Mouse (Mus musculus): ENCODE measurements at regions not wholly inside any gene's neighbourhood (a gene's known extent, or its start where the extent isn't known, plus 50 kb on each side); places are given as distances from the start of the nearest gene placed in this dataset.
"Not testable (repeated sequence)": the region's sequence is repeated elsewhere in the genome, so short reads cannot be mapped to it uniquely, and the experiment has no call there.

- DNase-seq (ENCODE audit: low spot score in 2 of 2) = no peak
Observed at GRCm38 (mm10) chr4:55699161-55699560, 166.9 kb upstream of the Klf4 start.

- DNase-seq (ENCODE audit: low spot score in 2 of 2) = peak in 1 of 2 experiments; percentile 22
Observed at GRCm38 (mm10) chr4:55697108-55697507, 164.8 kb upstream of the Klf4 start.

GRCm38 (mm10) chr4:55696428-55696827, 164.2 kb upstream of the Klf4 start:
- DNase-seq (ENCODE audit: low spot score in 2 of 2) = no peak

GRCm38 (mm10) chr4:55695246-55695645, 163.0 kb upstream of the Klf4 start:
- no peak for DNase-seq (ENCODE audit: low spot score in 2 of 2)

- DNase-seq (ENCODE audit: low spot score in 2 of 2) = no peak
Observed at GRCm38 (mm10) chr4:55689479-55689878, 157.2 kb upstream of the Klf4 start.

GRCm38 (mm10) chr4:55686771-55687170, 154.5 kb upstream of the Klf4 start:
- no peak for DNase-seq (ENCODE audit: low spot score in 2 of 2)

- no peak for DNase-seq (ENCODE audit: low spot score in 2 of 2)
Observed at GRCm38 (mm10) chr4:55672288-55672687, 140.0 kb upstream of the Klf4 start.

GRCm38 (mm10) chr4:55670258-55670657, 138.0 kb upstream of the Klf4 start:
- no peak for DNase-seq (ENCODE audit: low spot score in 2 of 2)

- no peak for DNase-seq (ENCODE audit: low spot score in 2 of 2)
Observed at GRCm38 (mm10) chr4:55664822-55665221, 132.6 kb upstream of the Klf4 start.

GRCm38 (mm10) chr4:55663856-55664255, 131.6 kb upstream of the Klf4 start:
- peak; percentile 22 to 23 for DNase-seq (ENCODE audit: low spot score in 2 of 2)

- no peak for DNase-seq (ENCODE audit: low spot score in 2 of 2)
Observed at GRCm38 (mm10) chr4:55662041-55662440, 129.8 kb upstream of the Klf4 start.

- no peak for DNase-seq (ENCODE audit: low spot score in 2 of 2)
Observed at GRCm38 (mm10) chr4:55658904-55659303, 126.6 kb upstream of the Klf4 start.

GRCm38 (mm10) chr4:55655329-55655728, 123.1 kb upstream of the Klf4 start:
- no peak for DNase-seq (ENCODE audit: low spot score in 2 of 2)

GRCm38 (mm10) chr4:55652628-55653027, 120.4 kb upstream of the Klf4 start:
- DNase-seq (ENCODE audit: low spot score in 2 of 2) = no peak

- DNase-seq (ENCODE audit: low spot score in 2 of 2) = no peak
Observed at GRCm38 (mm10) chr4:55651811-55652410, 119.6 kb upstream of the Klf4 start.

GRCm38 (mm10) chr4:55651051-55651763, 118.9 kb upstream of the Klf4 start:
- peak; percentile 69 to 77 for DNase-seq (ENCODE audit: low spot score in 2 of 2)

- no peak for DNase-seq (ENCODE audit: low spot score in 2 of 2)
Observed at GRCm38 (mm10) chr4:55650186-55650585, 117.9 kb upstream of the Klf4 start.

GRCm38 (mm10) chr4:55648376-55648775, 116.1 kb upstream of the Klf4 start:
- no peak for DNase-seq (ENCODE audit: low spot score in 2 of 2)

GRCm38 (mm10) chr4:55645432-55645831, 113.2 kb upstream of the Klf4 start:
- no peak for DNase-seq (ENCODE audit: low spot score in 2 of 2)

- no peak for DNase-seq (ENCODE audit: low spot score in 2 of 2)
Observed at GRCm38 (mm10) chr4:55644895-55645294, 112.6 kb upstream of the Klf4 start.

GRCm38 (mm10) chr4:55634946-55635511, 102.8 kb upstream of the Klf4 start:
- no peak for DNase-seq (ENCODE audit: low spot score in 2 of 2)

- DNase-seq (ENCODE audit: low spot score in 2 of 2) = no peak
Observed at GRCm38 (mm10) chr4:55631157-55631556, 98.9 kb upstream of the Klf4 start.

- DNase-seq (ENCODE audit: low spot score in 2 of 2) = not testable (repeated sequence)
Observed at GRCm38 (mm10) chr4:55630215-55630614, 97.9 kb upstream of the Klf4 start.
